Mouse (Mus musculus) thymus, postnatal 10 days (tissue): ENCODE data around the gene Tesc.
A peak's percentile ranks its signal among the peaks of the same experiment; 100 is the strongest.

Source experiments
- DNase-seq, 2 experiments: peaks; one replicate each; pipeline ENCODE4 v3.0.0; 2021; ENCODE audit warnings: low spot score in 2 of 2

The Tesc gene

GRCm38 (mm10) chr5:118015669-118016068 lies 11.9 kb upstream of the Tesc start:
- DNase-seq: no peak

- no peak for DNase-seq
Measured at GRCm38 (mm10) chr5:118017527-118017926, 10.0 kb upstream of the Tesc start.

- DNase-seq: no peak
Measured at GRCm38 (mm10) chr5:118019905-118020304, 7.6 kb upstream of the Tesc start.

- no peak for DNase-seq
Measured at GRCm38 (mm10) chr5:118023053-118023452, 4.5 kb upstream of the Tesc start.

GRCm38 (mm10) chr5:118025880-118026279 lies 1.7 kb upstream of the Tesc start:
- DNase-seq: no peak

GRCm38 (mm10) chr5:118026343-118026742 lies 1.2 kb upstream of the Tesc start:
- DNase-seq: no peak

- DNase-seq: no peak
Measured at GRCm38 (mm10) chr5:118027101-118027697, 344 bp upstream of the Tesc start.

GRCm38 (mm10) chr5:118028191-118029034 lies 870 bp downstream of the Tesc start:
- no peak for DNase-seq

GRCm38 (mm10) chr5:118029035-118029408 lies 1.5 kb downstream of the Tesc start:
- DNase-seq: no peak

- peak; percentile 69 to 73 for DNase-seq
Measured at GRCm38 (mm10) chr5:118029420-118029819, 1.9 kb downstream of the Tesc start.

- no peak for DNase-seq
Measured at GRCm38 (mm10) chr5:118030022-118030675, 2.6 kb downstream of the Tesc start.

GRCm38 (mm10) chr5:118031059-118031458 lies 3.5 kb downstream of the Tesc start:
- no peak for DNase-seq

GRCm38 (mm10) chr5:118031508-118031907 lies 4.0 kb downstream of the Tesc start:
- DNase-seq: no peak

- no peak for DNase-seq
Measured at GRCm38 (mm10) chr5:118033328-118033727, 5.8 kb downstream of the Tesc start.

GRCm38 (mm10) chr5:118033740-118034139 lies 6.2 kb downstream of the Tesc start:
- DNase-seq: no peak

- DNase-seq: no peak
Measured at GRCm38 (mm10) chr5:118034632-118035031, 7.1 kb downstream of the Tesc start.

- no peak for DNase-seq
Measured at GRCm38 (mm10) chr5:118035786-118036185, 8.2 kb downstream of the Tesc start.

- DNase-seq: peak; percentile 70
Measured at GRCm38 (mm10) chr5:118036888-118037797, 9.6 kb downstream of the Tesc start.

GRCm38 (mm10) chr5:118037798-118038484 lies 10.4 kb downstream of the Tesc start:
- DNase-seq: peak; percentile 53 to 55

GRCm38 (mm10) chr5:118039241-118039668 lies 11.7 kb downstream of the Tesc start:
- no peak for DNase-seq

GRCm38 (mm10) chr5:118042599-118042998 lies 15.1 kb downstream of the Tesc start:
- DNase-seq: no peak
